Mouse (Mus musculus): ENCODE data around the gene Nlrp5.
"Not testable (repeated sequence)": the region's sequence is repeated elsewhere in the genome, so short reads cannot be mapped to it uniquely, and the experiment has no call there.

DNA sequence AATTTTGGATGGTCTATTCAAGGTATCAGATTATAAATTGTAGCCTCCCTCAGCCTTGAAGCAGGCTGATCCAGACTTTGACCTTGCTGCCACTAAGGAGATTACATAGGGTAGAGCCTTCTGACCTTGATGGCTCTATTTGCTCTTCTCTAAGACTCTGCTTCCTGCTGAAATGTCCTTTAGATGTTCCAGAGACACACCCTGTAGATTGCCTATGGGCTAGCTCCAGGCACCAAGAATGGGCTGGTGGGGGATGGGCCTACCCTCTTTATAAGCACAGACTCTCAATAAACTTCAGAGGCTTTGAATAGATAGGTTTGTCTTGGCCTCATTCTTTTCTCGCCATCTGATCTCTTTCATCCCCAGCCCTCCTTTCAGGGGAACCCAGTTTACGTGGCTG lies 87.2 kb downstream of the Nlrp5 start:
- TF ChIP-seq CTCF, EP300 (IDR thresholded peaks at IDR 0.05; ENCODE audit: low read depth): not testable (repeated sequence)
